Mouse (Mus musculus) lung, embryonic 15.5 days (tissue): ENCODE measurements around the gene Hist1h3e. TPM values are rescaled to one million over a fixed set of nuclear protein-coding genes. Genes with fewer than 3 reads are reported as not detected.

ENCODE experiments used
- ATAC-seq: fragments of 200-750 bp; cut with Nextera tagmentation; 2 replicates; pipeline ENCODE4 v1.8.0; 2017; ENCODE audit warnings: moderate number of reproducible peaks, borderline replicate concordance; ENCODE audit not compliant: low FRiP score, low TSS enrichment; ENCODE audit errors: extremely low read depth
- H3K27ac ChIP-seq: fragments of 300-500 bp; sonication (generic); 2 replicates; pipeline ENCODE4 v1.5.1; 2015; ENCODE audit warnings: moderate library complexity, mild to moderate bottlenecking, inconsistent platforms
- H3K27me3 ChIP-seq: fragments of 300-500 bp; sonication (generic); 2 replicates; pipeline ENCODE4 v1.6.1; 2015; ENCODE audit warnings: inconsistent platforms
- H3K36me3 ChIP-seq: fragments of 300-500 bp; sonication (generic); 2 replicates; pipeline ENCODE4 v1.6.1; 2015; ENCODE audit warnings: inconsistent platforms
- H3K4me1 ChIP-seq: fragments of 300-500 bp; sonication (generic); 2 replicates; pipeline ENCODE4 v1.6.1; 2015; ENCODE audit warnings: inconsistent platforms
- H3K4me2 ChIP-seq: fragments of 300-500 bp; sonication (generic); 2 replicates; pipeline ENCODE4 v1.6.1; 2015; ENCODE audit warnings: inconsistent platforms, mild to moderate bottlenecking, moderate library complexity
- H3K4me3 ChIP-seq: fragments of 300-500 bp; sonication (generic); 2 replicates; pipeline ENCODE4 v1.5.1; 2015; ENCODE audit warnings: mild to moderate bottlenecking, inconsistent platforms
- H3K9ac ChIP-seq: fragments of 300-500 bp; sonication (generic); 2 replicates; pipeline ENCODE4 v1.6.1; 2015; ENCODE audit warnings: inconsistent platforms
- H3K9me3 ChIP-seq: fragments of 300-500 bp; sonication (generic); 2 replicates; pipeline ENCODE4 v1.6.1; 2016; ENCODE audit warnings: inconsistent platforms
- WGBS: fragments of 180-500 bp; shearing (Covaris S2); methylation state at CpG from one replicate; pipeline ENCODE4 v1.1.7; 2015; 5-methylcytosine and 5-hydroxymethylcytosine counted together
- microRNA-seq: library from miRNA; unstranded; fragments of <30 nt; microRNA quantifications from one replicate; pipeline ENCODE4, GENCODE M21; 2016
- polyA plus RNA-seq: library from polyadenylated mRNA; unstranded; fragments of >200 nt; fragmentation: Nextera tagmentation; extraction: Ambion mirVana; gene quantifications from 2 replicates; pipeline ENCODE4 v1.2.1, GENCODE M21; 2015

The Hist1h3e gene
- polyA plus RNA-seq, 1 experiment from 2014 or later, result 7.9 TPM

DNA sequence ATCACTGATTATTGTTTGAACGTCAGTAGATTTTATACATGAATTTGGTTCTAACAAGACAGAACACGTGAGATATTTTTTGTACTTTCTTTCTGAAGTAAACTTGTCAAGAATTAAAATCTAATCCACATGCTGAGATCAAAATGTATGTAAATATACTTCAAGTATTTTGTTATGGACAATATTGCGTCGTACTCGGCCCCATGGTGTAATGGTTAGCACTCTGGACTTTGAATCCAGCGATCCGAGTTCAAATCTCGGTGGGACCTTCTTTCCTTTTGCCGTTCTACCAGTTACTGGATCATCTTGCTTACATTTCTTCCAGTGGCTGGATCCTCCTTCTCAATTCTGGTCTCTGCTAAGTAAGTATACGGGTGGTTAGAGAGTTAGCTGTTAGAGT lies 42.8 kb downstream of the Hist1h3e start:
- H3K27me3 ChIP-seq, result no peaks in the 10 kb centered on the region
- H3K27ac ChIP-seq, result peak overlapping the region; percentile 69
- peak; percentile 60; the same call in 1 of the 2 replicates for ATAC-seq
- peak overlapping the region; percentile 89 for H3K4me2 ChIP-seq
- no peaks in the 10 kb centered on the region for H3K9me3 ChIP-seq
- under 1% methylated on average over 10 of the region's 10 CpGs for WGBS
- peak overlapping the region; percentile 55 for H3K4me3 ChIP-seq
- H3K4me1 ChIP-seq, result peaks cover 15% of the 10 kb centered on the region; the same call in 1 of the 2 replicates
- no peaks in the 10 kb centered on the region for H3K36me3 ChIP-seq
- H3K9ac ChIP-seq, result no peak overlapping the region

DNA sequence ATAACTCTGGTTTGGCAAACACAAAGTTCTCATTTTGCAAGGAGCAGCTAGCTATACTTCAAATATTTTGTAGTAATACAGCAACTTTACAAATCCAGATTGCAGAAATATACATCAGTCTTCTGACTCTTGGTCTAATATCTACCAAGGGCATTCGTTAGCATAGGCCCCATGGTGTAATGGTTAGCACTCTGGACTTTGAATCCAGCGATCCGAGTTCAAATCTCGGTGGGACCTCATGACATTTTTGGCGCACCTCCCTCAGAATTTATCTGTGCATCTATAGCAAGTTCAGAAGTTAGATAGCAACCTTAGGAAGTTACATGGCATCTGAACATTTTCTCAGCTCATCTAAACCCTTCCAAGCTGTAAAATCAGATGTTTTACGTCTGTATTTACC lies 43.3 kb downstream of the Hist1h3e start:
- Histone ChIP-seq H3K9me3 (no peaks in the 10 kb centered on the region), H3K36me3 (no peaks in the 10 kb centered on the region), H3K27ac (peak overlapping the region; percentile 69), H3K9ac (no peak overlapping the region), H3K4me1 (peaks cover 15% of the 10 kb centered on the region; the same call in 1 of the 2 replicates), H3K4me2 (peak overlapping the region; percentile 89), H3K4me3 (peak overlapping the region; percentile 55), H3K27me3 (no peaks in the 10 kb centered on the region)
- ATAC-seq, result peak; percentile 53; the same call in 1 of the 2 replicates
- 0% methylated on average over 6 of the region's 6 CpGs for whole genome bisulfite sequencing

- peak overlapping the region; percentile 55 for H3K4me3 ChIP-seq
- H3K27ac ChIP-seq, result no peak overlapping the region; the same call in 1 of the 2 replicates
- ATAC-seq, result no peak
- H3K4me1 ChIP-seq, result peaks cover 15% of the 10 kb centered on the region; the same call in 1 of the 2 replicates
- no peaks in the 10 kb centered on the region for H3K36me3 ChIP-seq
- under 1% methylated on average over 6 of the region's 6 CpGs for WGBS
- H3K4me2 ChIP-seq, result peak overlapping the region; percentile 89
- no peaks in the 10 kb centered on the region for H3K9me3 ChIP-seq
- H3K9ac ChIP-seq, result peak overlapping the region; percentile 24; the same call in 1 of the 2 replicates
- H3K27me3 ChIP-seq, result no peaks in the 10 kb centered on the region
Measured at GRCm38 (mm10) chr13:23518295-23518603, 43.9 kb downstream of the Hist1h3e start.

GRCm38 (mm10) chr13:23517603-23518294 lies 44.4 kb downstream of the Hist1h3e start:
- Histone ChIP-seq H3K36me3 (no peaks in the 10 kb centered on the region), H3K9ac (peak overlapping the region; percentile 36; the same call in 1 of the 2 replicates), H3K27ac (peak overlapping the region; percentile 81), H3K27me3 (no peaks in the 10 kb centered on the region), H3K4me3 (peak overlapping the region; percentile 55), H3K4me1 (peaks cover 15% of the 10 kb centered on the region; the same call in 1 of the 2 replicates), H3K4me2 (peak overlapping the region; percentile 89), H3K9me3 (no peaks in the 10 kb centered on the region)
- ATAC-seq, result peak; percentile 87
- whole genome bisulfite sequencing, result under 1% methylated on average over 27 of the region's 27 CpGs

GRCm38 (mm10) chr13:23516822-23517602 lies 45.2 kb downstream of the Hist1h3e start:
- Histone ChIP-seq H3K36me3 (no peaks in the 10 kb centered on the region), H3K4me3 (peak overlapping the region; percentile 55), H3K4me2 (peak overlapping the region; percentile 89), H3K27ac (peak overlapping the region; percentile 81), H3K4me1 (peaks cover 15% of the 10 kb centered on the region; the same call in 1 of the 2 replicates), H3K27me3 (no peaks in the 10 kb centered on the region), H3K9ac (peak overlapping the region; percentile 36; the same call in 1 of the 2 replicates), H3K9me3 (no peaks in the 10 kb centered on the region)
- under 1% methylated on average over 19 of the region's 19 CpGs for WGBS
- ATAC-seq, result peak; percentile 64; the same call in 1 of the 2 replicates

- Histone ChIP-seq H3K4me2 (peak overlapping the region; percentile 89), H3K9ac (peak overlapping the region; percentile 40; the same call in 1 of the 2 replicates), H3K4me1 (peaks cover 15% of the 10 kb centered on the region; the same call in 1 of the 2 replicates), H3K9me3 (no peaks in the 10 kb centered on the region), H3K27ac (peak overlapping the region; percentile 26; the same call in 1 of the 2 replicates), H3K4me3 (peak overlapping the region; percentile 55), H3K27me3 (no peaks in the 10 kb centered on the region), H3K36me3 (no peaks in the 10 kb centered on the region)
- ATAC-seq, result no peak
- 45% methylated on average over 15 of the region's 15 CpGs for WGBS
Measured at GRCm38 (mm10) chr13:23515826-23516620, 46.1 kb downstream of the Hist1h3e start.

DNA sequence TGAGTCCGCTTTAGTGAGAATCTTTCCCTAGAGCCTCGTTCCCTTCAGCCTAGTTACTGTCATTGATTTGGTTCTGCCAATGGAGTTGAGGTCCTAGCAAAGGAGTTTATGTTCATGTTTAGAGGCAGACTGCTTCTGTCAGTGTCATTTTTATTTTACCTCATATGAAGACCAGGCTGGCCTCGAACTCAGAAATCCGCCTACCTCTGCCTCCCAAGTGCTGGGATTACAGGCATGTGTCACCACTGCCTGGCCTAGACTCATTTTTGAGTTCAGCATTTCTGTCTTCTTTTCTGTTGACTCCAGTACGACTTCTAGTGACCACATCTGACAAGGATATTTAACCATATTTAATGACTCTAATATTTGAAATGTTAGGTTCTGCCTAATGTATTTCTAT lies 46.9 kb downstream of the Hist1h3e start:
- 75% methylated on average over 5 of the region's 5 CpGs for WGBS
- H3K36me3 ChIP-seq, result no peaks in the 10 kb centered on the region
- peaks cover 13% of the 10 kb centered on the region for H3K4me1 ChIP-seq
- H3K4me3 ChIP-seq, result no peak overlapping the region
- H3K4me2 ChIP-seq, result no peak overlapping the region
- no peaks in the 10 kb centered on the region for H3K9me3 ChIP-seq
- no peak overlapping the region for H3K27ac ChIP-seq
- no peak overlapping the region for H3K9ac ChIP-seq
- no peaks in the 10 kb centered on the region for H3K27me3 ChIP-seq
- no peak for ATAC-seq

DNA sequence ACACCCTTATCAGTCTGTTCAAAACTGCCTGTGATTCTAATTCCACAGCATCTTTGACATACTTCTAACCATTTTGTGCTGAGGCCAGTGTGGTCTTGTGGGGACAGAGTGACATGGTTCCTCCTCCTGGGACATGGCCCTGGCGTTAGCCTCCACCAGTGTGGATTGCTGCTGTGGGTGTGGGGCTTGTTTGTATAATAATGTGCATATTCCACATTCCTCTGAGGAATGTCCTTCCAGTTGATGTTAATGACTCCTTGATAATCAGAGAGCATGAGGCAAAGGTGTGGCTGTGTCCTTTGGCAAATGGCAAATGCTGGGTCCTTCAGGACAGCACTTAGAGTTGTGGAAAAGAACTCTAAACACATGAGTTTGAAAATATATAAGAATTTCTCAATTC lies 48.7 kb downstream of the Hist1h3e start:
- Histone ChIP-seq H3K9me3 (no peaks in the 10 kb centered on the region), H3K27me3 (no peaks in the 10 kb centered on the region), H3K4me1 (peaks cover 8% of the 10 kb centered on the region), H3K27ac (no peak overlapping the region), H3K4me3 (no peak overlapping the region), H3K36me3 (no peaks in the 10 kb centered on the region), H3K9ac (no peak overlapping the region), H3K4me2 (no peak overlapping the region)
- ATAC-seq, result no peak
- WGBS, result 77% methylated on average over 1 of the region's 1 CpGs

Small RNA genes within 50 kb of the gene (microRNA-seq; reads per million reads assigned to microRNA genes)
- not detected for gene Gm44297
- not detected for gene Gm44359
- not detected for gene Gm44394
- gene n-TStga1, result 3.0 reads per million, percentile 12 among the genes with 10 or more reads in this experiment

Other genes with a start within 250 kb of the Hist1h3e start
- 51.9 and 53.3 TPM in 2 replicates for gene Zfp322a, start 193.2 kb downstream of the Hist1h3e start, polyA plus RNA-seq
- gene Abt1, start 138.5 kb downstream of the Hist1h3e start, polyA plus RNA-seq, result 13.6 and 14.2 TPM in 2 replicates
- 0.14 and 0.26 TPM in 2 replicates for gene Btn1a1, start 96.5 kb downstream of the Hist1h3e start, polyA plus RNA-seq
- gene Btn2a2, start 73.5 kb downstream of the Hist1h3e start, polyA plus RNA-seq, result 0.16 and 0.21 TPM in 2 replicates
- gene Hist1h4h, start 31.3 kb downstream of the Hist1h3e start, polyA plus RNA-seq, result 6.9 and 8.1 TPM in 2 replicates
- gene Hist1h2af, start 28.5 kb downstream of the Hist1h3e start, polyA plus RNA-seq, result 6.2 and 8.4 TPM in 2 replicates
- gene Hist1h3g, start 26.9 kb downstream of the Hist1h3e start, polyA plus RNA-seq, result 9.5 and 10.8 TPM in 2 replicates
- gene Hist1h2bh, start 19.0 kb downstream of the Hist1h3e start, polyA plus RNA-seq, result 1.4 TPM in 2 replicates
- gene Hist1h3f, start 18.3 kb downstream of the Hist1h3e start, polyA plus RNA-seq, result 0.75 and 1.5 TPM in 2 replicates
- gene Hist1h4f, start 10.7 kb downstream of the Hist1h3e start, polyA plus RNA-seq, result 1.7 and 2.1 TPM in 2 replicates
- 0.78 and 0.86 TPM in 2 replicates for gene Hist1h1d, start 9.1 kb downstream of the Hist1h3e start, polyA plus RNA-seq
- 143 and 164 TPM in 2 replicates for gene Hist1h2ae, start 8.9 kb upstream of the Hist1h3e start, polyA plus RNA-seq
- gene Hist1h2bg, start 9.0 kb upstream of the Hist1h3e start, polyA plus RNA-seq, result 14.5 and 17.7 TPM in 2 replicates
- 10.1 and 10.2 TPM in 2 replicates for gene Hist1h2bf, start 11.8 kb upstream of the Hist1h3e start, polyA plus RNA-seq
- 3.1 and 4.6 TPM in 2 replicates for gene Hist1h2ad, start 12.0 kb upstream of the Hist1h3e start, polyA plus RNA-seq
- 9.4 and 10.2 TPM in 2 replicates for gene Hist1h3d, start 13.4 kb upstream of the Hist1h3e start, polyA plus RNA-seq
- 160 and 177 TPM in 2 replicates for gene Hist1h4d, start 19.2 kb upstream of the Hist1h3e start, polyA plus RNA-seq
- gene Hist1h2be, start 58.8 kb upstream of the Hist1h3e start, polyA plus RNA-seq, result 2.5 and 3.6 TPM in 2 replicates
- gene Hist1h1e, start 60.2 kb upstream of the Hist1h3e start, polyA plus RNA-seq, result 28.3 and 28.5 TPM in 2 replicates
- 1.6 and 1.8 TPM in 2 replicates for gene Hist1h2ac, start 121.6 kb upstream of the Hist1h3e start, polyA plus RNA-seq
- gene Hist1h2bc, start 121.8 kb upstream of the Hist1h3e start, polyA plus RNA-seq, result 60.8 and 63.6 TPM in 2 replicates
- 0.22 and 0.35 TPM in 2 replicates for gene Hist1h1t, start 133.4 kb upstream of the Hist1h3e start, polyA plus RNA-seq
- 8.2 and 9.4 TPM in 2 replicates for gene Hist1h4c, start 136.1 kb upstream of the Hist1h3e start, polyA plus RNA-seq
- gene Hfe, start 148.5 kb upstream of the Hist1h3e start, polyA plus RNA-seq, result 8.6 and 10.8 TPM in 2 replicates
- 36.2 and 37.0 TPM in 2 replicates for gene Hist1h1c, start 176.4 kb upstream of the Hist1h3e start, polyA plus RNA-seq
- gene Hist1h3c, start 183.2 kb upstream of the Hist1h3e start, polyA plus RNA-seq, result 12.0 and 13.7 TPM in 2 replicates
- 3.2 and 4.1 TPM in 2 replicates for gene Hist1h2bb, start 184.4 kb upstream of the Hist1h3e start, polyA plus RNA-seq
- 74.3 and 83.5 TPM in 2 replicates for gene Hist1h2ab, start 188.8 kb upstream of the Hist1h3e start, polyA plus RNA-seq
- 12.0 and 18.6 TPM in 2 replicates for gene Hist1h3b, start 189.9 kb upstream of the Hist1h3e start, polyA plus RNA-seq
- gene Hist1h4b, start 194.6 kb upstream of the Hist1h3e start, polyA plus RNA-seq, result 5.8 and 7.5 TPM in 2 replicates
- 0.69 TPM in 1 of 2 replicates, not detected in the other for gene Hist1h4a, start 198.9 kb upstream of the Hist1h3e start, polyA plus RNA-seq
- 8.3 and 8.5 TPM in 2 replicates for gene Hist1h3a, start 200.0 kb upstream of the Hist1h3e start, polyA plus RNA-seq
- gene Hist1h1a, start 201.3 kb upstream of the Hist1h3e start, polyA plus RNA-seq, result 3.3 and 3.9 TPM in 2 replicates
- not detected in 2 replicates for gene Trim38, start 207.5 kb upstream of the Hist1h3e start, polyA plus RNA-seq
- not detected in 2 replicates for gene Slc17a2, start 244.6 kb upstream of the Hist1h3e start, polyA plus RNA-seq